Mouse (Mus musculus) mesoderm, embryonic 11.5 days (tissue): ENCODE measurements around the gene Fam162a.
A peak's percentile ranks its signal among the peaks of the same experiment; 100 is the strongest.
"Not testable (repeated sequence)": the region's sequence is repeated elsewhere in the genome, so short reads cannot be mapped to it uniquely, and the experiment has no call there.

Experiments used
- DNase-seq: peaks from one replicate; pipeline ENCODE4 v3.0.0-alpha.2; 2012; ENCODE audit warnings: low read depth, low spot score

The Fam162a gene

DNA sequence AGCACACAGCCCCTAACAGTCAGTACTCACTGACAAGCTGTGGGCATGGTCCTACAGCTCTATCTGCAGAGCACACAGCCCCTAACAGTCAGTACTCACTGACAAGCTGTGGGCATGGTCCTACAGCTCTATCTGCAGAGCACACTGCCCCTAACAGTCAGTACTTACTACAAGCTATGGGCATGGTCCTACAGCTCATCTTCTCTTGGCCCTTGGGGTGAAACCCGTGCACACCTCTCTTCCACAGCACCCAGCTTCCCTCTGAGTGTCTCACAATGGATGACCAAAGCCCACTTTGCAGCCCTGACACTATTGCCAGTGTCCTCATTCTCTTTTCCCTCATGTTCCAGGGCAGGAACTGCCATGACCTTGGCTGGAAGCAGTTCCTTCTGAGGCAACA, 8.9 kb downstream of the Fam162a start:
- DNase-seq, result not testable (repeated sequence)

- DNase-seq, result no peak
These were observed 13.4 kb downstream of the Fam162a start for GRCm38 (mm10) chr16:36057933-36058475.

- no peak for DNase-seq
These were observed 15.0 kb downstream of the Fam162a start for GRCm38 (mm10) chr16:36056416-36056815.

- no peak for DNase-seq
These were observed 16.5 kb downstream of the Fam162a start for GRCm38 (mm10) chr16:36054920-36055319.

GRCm38 (mm10) chr16:36053524-36054275, 17.7 kb downstream of the Fam162a start:
- no peak for DNase-seq

GRCm38 (mm10) chr16:36051491-36051890, 19.9 kb downstream of the Fam162a start:
- no peak for DNase-seq

DNA sequence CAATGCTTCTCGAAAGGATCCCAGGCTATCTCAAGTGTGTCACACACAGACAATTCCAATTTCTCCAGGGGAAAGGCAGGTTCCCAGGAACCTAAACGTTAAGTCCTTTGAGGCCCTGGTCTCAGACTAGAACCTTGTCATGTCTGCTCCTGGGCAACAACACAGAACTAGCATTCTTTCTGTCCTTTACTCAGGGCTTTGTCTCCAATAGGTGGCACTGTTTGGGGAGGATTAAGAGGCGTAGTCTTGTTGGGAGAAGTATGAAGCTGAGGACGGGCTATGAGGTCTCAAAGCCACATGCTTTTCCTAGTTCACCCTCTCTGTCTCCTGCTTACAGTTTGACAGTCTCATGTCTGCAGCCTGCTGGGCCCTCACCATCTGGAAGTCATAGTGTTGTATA, 23.9 kb downstream of the Fam162a start:
- no peak for DNase-seq

DNA sequence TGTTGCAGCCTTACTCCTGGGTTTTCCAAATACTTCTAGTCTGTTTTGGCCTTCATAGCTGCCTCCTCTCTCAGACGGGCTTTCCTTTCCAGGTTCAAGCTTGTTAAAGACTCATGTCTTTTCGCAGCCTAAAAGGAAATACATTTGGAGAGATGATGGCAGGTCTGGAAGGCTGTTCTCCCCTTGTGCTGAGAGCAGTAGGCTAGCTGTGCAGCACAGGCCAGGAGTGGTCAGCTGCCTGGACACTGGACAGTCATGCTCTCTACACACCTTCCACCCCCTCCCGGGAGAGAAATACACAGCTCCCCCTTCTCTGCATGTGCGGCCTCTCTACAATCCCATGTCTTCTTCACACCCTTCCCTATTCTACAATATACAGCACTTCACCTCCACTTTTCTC, 27.4 kb downstream of the Fam162a start:
- DNase-seq, result no peak

GRCm38 (mm10) chr16:36043073-36043472, 28.3 kb downstream of the Fam162a start:
- DNase-seq, result no peak

- no peak for DNase-seq
These were observed 29.8 kb downstream of the Fam162a start for GRCm38 (mm10) chr16:36041625-36042020.

- peak; percentile 97 for DNase-seq
These were observed 30.5 kb downstream of the Fam162a start, which contains the start of gene Wdr5b for GRCm38 (mm10) chr16:36040640-36041624. Gene Wdr5b, plus strand, starts transcription at chr16:36041190.

- DNase-seq, result not testable (repeated sequence)
These were observed 43.3 kb downstream of the Fam162a start for GRCm38 (mm10) chr16:36028120-36028519.

- no peak for DNase-seq
These were observed 55.1 kb downstream of the Fam162a start for GRCm38 (mm10) chr16:36016335-36016734.

DNA sequence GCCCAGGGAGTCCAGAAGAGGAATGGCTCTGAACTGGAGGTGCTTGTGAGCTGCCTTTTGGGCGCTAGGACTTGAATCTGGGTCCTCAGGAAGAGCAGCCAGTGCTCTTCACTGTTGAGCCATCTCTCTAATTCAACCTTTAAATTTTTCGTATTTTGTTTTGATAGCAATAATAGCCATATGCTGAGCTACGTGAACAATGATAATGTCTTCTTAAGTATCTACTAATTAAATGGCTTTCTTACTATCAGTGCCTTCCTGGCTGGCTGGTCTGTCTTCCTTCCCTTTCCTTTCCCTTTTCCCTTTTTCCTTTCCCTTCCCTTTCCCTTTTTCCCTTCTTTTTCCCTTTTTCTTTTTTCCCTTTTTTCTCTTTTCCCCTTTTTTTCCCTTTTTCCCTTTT, 63.0 kb downstream of the Fam162a start:
- no peak for DNase-seq

DNA sequence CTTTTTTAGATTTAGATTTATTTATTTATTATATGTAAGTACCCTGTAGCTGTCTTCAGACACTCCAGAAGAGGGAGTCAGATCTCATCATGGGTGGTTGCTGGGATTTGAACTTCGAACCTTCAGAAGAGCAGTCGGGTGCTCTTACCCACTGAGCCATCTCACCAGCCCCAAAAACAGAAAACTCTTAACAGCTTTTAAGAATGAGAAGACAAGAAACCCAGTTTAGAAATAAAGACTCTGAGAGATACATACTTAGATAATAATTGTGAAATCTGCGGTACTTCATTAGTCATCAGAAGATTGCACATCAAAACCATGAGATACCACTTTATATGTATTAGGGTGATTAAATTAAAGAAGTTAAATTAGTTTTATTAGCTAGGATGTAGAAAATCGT, 72.5 kb downstream of the Fam162a start:
- not testable (repeated sequence) for DNase-seq
